Mouse (Mus musculus) hindbrain, embryonic 13.5 days (tissue): ENCODE data around the gene Alk. TPM values are rescaled to one million over a fixed set of nuclear protein-coding genes. Genes with fewer than 3 reads are reported as not detected.

ENCODE experiments used
- ATAC-seq: fragments of 200-750 bp; cut with Nextera tagmentation; 2 replicates; pipeline ENCODE4 v1.8.0; 2017; ENCODE audit warnings: moderate TSS enrichment; ENCODE audit not compliant: low FRiP score
- H3K27ac ChIP-seq: fragments of 300-500 bp; sonication (generic); 2 replicates; pipeline ENCODE4 v1.5.1; 2015; ENCODE audit warnings: inconsistent platforms, mild to moderate bottlenecking, moderate library complexity
- H3K27me3 ChIP-seq: fragments of 300-500 bp; sonication (generic); 2 replicates; pipeline ENCODE4 v1.6.1; 2015; ENCODE audit warnings: mild to moderate bottlenecking, inconsistent platforms
- H3K36me3 ChIP-seq: fragments of 300-500 bp; sonication (generic); 2 replicates; pipeline ENCODE4 v1.6.1; 2015; ENCODE audit warnings: mild to moderate bottlenecking, inconsistent platforms
- H3K4me1 ChIP-seq: fragments of 300-500 bp; sonication (generic); replicated peaks from 2 replicates; pipeline ENCODE4 v1.6.1; 2015; ENCODE audit warnings: inconsistent platforms
- H3K4me2 ChIP-seq: fragments of 300-500 bp; sonication (generic); 2 replicates; pipeline ENCODE4 v1.6.1; 2015; ENCODE audit warnings: inconsistent platforms, mild to moderate bottlenecking, moderate library complexity
- H3K4me3 ChIP-seq: fragments of 300-500 bp; sonication (generic); 2 replicates; pipeline ENCODE4 v1.5.1; 2015; ENCODE audit warnings: mild to moderate bottlenecking, inconsistent platforms
- H3K9ac ChIP-seq: fragments of 300-500 bp; sonication (generic); 2 replicates; pipeline ENCODE4 v1.6.1; 2015; ENCODE audit warnings: mild to moderate bottlenecking, inconsistent platforms
- H3K9me3 ChIP-seq: fragments of 300-500 bp; sonication (generic); 2 replicates; pipeline ENCODE4 v1.6.1; 2016; ENCODE audit warnings: inconsistent platforms
- WGBS: fragments of 180-500 bp; shearing (Covaris S2); methylation state at CpG from one replicate; pipeline ENCODE4 v1.1.7; 2015; 5-methylcytosine and 5-hydroxymethylcytosine counted together
- polyA plus RNA-seq: library from polyadenylated mRNA; unstranded; fragments of >200 nt; fragmentation: Nextera tagmentation; extraction: Ambion mirVana; gene quantifications from 2 replicates; pipeline ENCODE4 v1.2.1, GENCODE M21; 2015

Alk gene
- polyA plus RNA-seq, 1 experiment from 2014 or later: 3.4 TPM

DNA sequence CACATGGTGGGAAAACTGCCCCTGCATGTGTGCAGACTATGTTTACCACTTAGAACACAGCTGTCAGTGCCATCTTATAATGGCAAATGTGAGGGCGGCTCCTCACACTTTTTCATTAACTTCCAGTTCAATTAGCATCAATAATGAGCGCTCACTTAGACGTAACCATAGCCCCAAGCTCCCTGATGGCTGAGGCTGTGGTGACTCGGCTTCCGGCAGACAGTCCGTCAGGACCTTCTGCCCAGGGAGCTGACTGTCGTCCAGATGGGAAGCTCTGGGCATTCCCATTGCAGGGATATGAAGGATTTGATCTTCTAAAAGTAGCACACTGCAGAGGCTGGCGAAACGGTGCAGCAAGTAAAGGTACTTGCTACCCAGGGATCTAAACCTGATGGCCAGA is 25.1 kb downstream of the Alk start:
- Histone ChIP-seq H3K36me3 (no peaks in the 10 kb centered on the region), H3K9me3 (no peaks in the 10 kb centered on the region), H3K4me3 (no peak overlapping the region), H3K4me2 (no peak overlapping the region), H3K4me1 (no peaks in the 10 kb centered on the region), H3K9ac (no peak overlapping the region), H3K27ac (no peak overlapping the region), H3K27me3 (no peaks in the 10 kb centered on the region)
- 63% methylated on average over 9 of the region's 9 CpGs for WGBS
- ATAC-seq: no peak

DNA sequence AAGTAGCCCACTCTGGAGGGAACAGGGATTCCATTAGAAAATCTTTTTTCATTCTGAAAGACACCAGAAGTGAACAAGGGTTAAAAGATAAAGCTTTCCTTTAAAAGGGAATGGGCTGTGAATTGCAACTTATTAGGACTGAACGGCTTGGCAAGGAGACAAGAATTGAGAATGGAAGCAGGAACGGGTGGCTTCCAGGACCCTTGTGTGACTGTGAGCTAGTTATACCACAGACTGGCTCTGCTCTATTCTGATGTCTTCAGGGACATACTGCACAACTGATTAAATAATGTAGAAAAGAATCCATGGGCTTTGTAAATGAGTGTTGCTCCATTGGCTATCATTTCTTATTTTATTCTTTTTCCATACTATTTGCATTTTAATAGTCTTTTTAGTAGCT is 33.0 kb downstream of the Alk start:
- no peak for ATAC-seq

DNA sequence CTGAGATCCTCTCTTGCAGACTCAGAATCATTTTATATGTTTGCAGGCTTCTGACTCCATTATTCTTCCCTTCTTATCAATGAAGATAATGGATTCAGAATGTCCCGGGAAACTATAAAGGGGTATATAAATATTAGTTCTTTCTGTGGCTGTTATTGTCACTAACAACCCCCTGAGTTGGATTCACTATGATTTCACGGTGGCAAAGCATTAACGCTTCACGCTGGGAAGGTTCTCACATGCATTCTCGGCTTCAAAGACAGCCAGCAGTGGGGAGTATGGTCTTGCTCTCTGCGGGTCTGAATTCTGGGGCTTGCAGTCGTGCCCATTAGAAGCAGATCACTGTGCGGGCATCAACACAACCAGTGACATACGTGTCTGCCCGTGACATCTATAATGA is 34.9 kb downstream of the Alk start:
- ATAC-seq: no peak
- 47% methylated on average over 10 of the region's 10 CpGs for WGBS
- Histone ChIP-seq H3K27me3 (no peaks in the 10 kb centered on the region), H3K9me3 (no peaks in the 10 kb centered on the region), H3K27ac (no peak overlapping the region), H3K4me3 (no peak overlapping the region), H3K9ac (no peak overlapping the region), H3K4me2 (peak overlapping the region; percentile 17; the same call in 1 of the 2 replicates), H3K36me3 (no peaks in the 10 kb centered on the region), H3K4me1 (0 out of 2 replicates have a peak, but pooled peaks cover 6% of the 10 kb centered on the region)

More for the DNA sequence above, 33.0 kb downstream of the Alk start:
- no peak overlapping the region for H3K27ac ChIP-seq
- no peak overlapping the region for H3K9ac ChIP-seq
- WGBS: 64% methylated on average over 2 of the region's 2 CpGs
- no peaks in the 10 kb centered on the region for H3K27me3 ChIP-seq
- no peak overlapping the region for H3K4me3 ChIP-seq
- H3K36me3 ChIP-seq: no peaks in the 10 kb centered on the region
- no peaks in the 10 kb centered on the region for H3K9me3 ChIP-seq
- 0 out of 2 replicates have a peak, but pooled peaks cover 6% of the 10 kb centered on the region for H3K4me1 ChIP-seq
- no peak overlapping the region for H3K4me2 ChIP-seq

DNA sequence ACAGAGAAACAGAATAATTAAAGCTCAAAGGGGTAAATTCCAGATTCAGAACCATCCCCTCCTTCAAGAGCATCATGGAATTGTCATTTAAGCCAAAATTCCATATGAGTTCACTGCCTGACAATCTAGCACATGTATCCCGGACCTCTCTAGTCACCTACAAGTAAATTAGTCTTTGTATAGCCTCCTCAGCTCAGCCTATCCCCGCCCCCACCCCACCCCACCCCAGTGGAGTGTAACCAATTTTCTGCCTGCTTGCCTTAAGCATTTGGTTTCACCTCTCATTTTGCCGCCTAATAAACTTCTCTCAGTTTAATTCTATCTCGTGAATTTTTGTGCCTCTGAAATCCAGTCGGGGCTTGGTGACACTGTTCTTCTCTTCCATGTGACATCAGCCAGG is 41.0 kb downstream of the Alk start:
- no peak for ATAC-seq
- Histone ChIP-seq H3K36me3 (no peaks in the 10 kb centered on the region), H3K27me3 (0 out of 2 replicates have a peak, but pooled peaks cover 3% of the 10 kb centered on the region), H3K9me3 (no peaks in the 10 kb centered on the region), H3K4me3 (no peak overlapping the region), H3K9ac (no peak overlapping the region), H3K4me2 (no peak overlapping the region), H3K27ac (no peak overlapping the region), H3K4me1 (0 out of 2 replicates have a peak, but pooled peaks cover 5% of the 10 kb centered on the region)
- WGBS: 75% methylated on average over 5 of the region's 5 CpGs

DNA sequence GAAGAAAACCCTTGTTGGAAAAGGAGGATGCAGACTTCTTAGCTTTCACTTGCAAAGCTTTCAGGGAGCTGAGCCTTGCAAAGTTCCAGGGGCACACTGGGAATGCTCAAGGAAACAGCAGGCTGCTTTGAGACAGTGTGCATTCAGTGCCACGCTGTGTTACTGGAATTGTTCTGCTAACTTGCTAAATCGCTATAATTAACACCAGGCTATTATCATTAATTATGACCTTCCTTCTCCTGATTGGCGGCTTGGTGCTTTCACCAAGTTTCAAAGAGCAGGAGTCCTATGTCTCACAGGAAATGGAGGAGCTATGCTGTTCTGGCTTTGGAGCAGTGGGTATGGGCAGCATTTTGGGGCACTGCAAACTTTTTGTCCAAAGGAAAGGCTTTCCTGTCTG is 43.0 kb downstream of the Alk start:
- Histone ChIP-seq H3K36me3 (no peaks in the 10 kb centered on the region), H3K9me3 (no peaks in the 10 kb centered on the region), H3K4me2 (no peak overlapping the region), H3K4me1 (peaks cover 12% of the 10 kb centered on the region; the same call in 1 of the 2 replicates), H3K27ac (no peak overlapping the region), H3K4me3 (no peak overlapping the region), H3K9ac (no peak overlapping the region), H3K27me3 (0 out of 2 replicates have a peak, but pooled peaks cover 3% of the 10 kb centered on the region)
- WGBS: 40% methylated on average over 3 of the region's 3 CpGs
- no peak for ATAC-seq

DNA sequence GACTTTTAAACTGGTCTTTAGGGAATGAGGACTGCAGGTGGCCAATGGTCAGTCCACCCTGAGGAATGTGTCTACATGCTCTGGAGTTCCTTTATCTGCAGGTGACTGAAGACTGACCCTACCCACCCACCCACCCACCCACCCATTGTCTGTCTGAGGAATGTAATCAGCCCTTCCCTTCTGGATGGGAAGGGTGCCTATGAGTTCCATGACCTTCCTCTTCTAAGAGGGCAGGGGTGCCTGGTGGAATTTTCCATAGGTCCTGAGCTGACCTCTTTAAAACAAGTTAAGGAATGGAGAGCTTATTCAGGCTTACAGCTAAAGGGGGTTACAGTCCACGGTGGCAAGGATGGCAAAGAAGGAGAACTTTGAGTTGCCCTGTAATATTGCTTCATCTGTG is 43.7 kb downstream of the Alk start:
- H3K4me1 ChIP-seq: peaks cover 14% of the 10 kb centered on the region; the same call in 1 of the 2 replicates
- H3K4me3 ChIP-seq: no peak overlapping the region
- H3K36me3 ChIP-seq: no peaks in the 10 kb centered on the region
- H3K4me2 ChIP-seq: no peak overlapping the region
- H3K27ac ChIP-seq: no peak overlapping the region
- ATAC-seq: no peak
- no peak overlapping the region for H3K9ac ChIP-seq
- no peaks in the 10 kb centered on the region for H3K9me3 ChIP-seq
- 95% methylated on average over 1 of the region's 1 CpGs for WGBS
- H3K27me3 ChIP-seq: 0 out of 2 replicates have a peak, but pooled peaks cover 3% of the 10 kb centered on the region

DNA sequence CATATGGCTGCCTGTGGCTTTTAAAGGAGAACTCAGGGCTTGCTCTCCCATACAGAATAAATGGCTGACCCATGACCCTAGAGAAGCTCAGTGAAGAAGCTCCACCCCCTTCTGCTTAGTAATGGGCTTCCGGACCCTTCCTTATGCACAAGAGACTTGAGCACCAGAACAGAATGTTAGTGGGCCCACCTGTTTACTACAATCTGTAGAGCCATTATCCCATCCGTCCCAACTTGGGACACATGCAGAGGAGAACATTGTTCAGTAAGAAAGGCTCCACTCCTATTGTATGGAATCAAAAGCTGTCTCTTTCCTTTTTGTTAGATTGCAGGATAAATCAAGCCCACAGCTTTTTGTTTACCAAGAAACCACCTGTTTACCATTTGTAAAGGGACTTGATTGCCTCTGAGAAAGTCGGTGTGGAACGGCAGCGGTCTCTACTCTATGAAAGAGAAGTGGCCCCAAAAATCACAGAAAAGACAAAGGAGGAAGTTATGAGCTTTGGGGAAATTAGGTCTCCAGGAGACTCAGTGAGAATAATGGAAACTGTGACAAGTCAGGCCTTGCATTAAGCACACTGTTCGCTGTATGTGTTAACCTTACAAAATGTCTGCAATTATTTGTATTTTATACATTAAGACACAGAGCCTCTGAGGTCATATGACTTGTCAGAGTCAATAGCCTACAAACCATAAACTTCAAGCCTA is 47.2 kb downstream of the Alk start:
- Histone ChIP-seq H3K4me2 (no peak overlapping the region), H3K9me3 (no peaks in the 10 kb centered on the region), H3K9ac (no peak overlapping the region), H3K27me3 (peaks cover 6% of the 10 kb centered on the region; the same call in 1 of the 2 replicates), H3K27ac (no peak overlapping the region), H3K4me1 (peaks cover 14% of the 10 kb centered on the region; the same call in 1 of the 2 replicates), H3K36me3 (no peaks in the 10 kb centered on the region), H3K4me3 (no peak overlapping the region)
- no peak for ATAC-seq
- 36% methylated on average over 6 of the region's 6 CpGs for WGBS

DNA sequence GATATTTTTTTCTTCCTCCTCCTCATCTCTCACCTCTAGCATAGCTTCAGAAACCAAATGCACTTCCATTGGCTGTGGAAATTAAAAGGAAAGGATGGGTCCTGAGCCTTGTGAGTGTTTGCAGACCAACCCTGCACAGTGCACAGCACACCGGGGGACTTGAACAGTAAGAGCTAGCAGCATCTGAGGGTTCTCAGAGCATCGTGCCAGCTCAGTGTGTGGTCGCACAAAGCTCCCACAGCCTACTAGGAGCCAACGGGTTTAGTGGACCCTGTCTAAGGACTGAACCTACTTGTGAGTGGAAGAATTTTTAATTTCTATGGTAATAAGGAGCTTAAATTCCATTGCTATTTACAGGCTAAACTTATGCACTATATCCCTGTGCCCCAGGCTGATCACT is 58.2 kb downstream of the Alk start:
- Histone ChIP-seq H3K4me1 (no peaks in the 10 kb centered on the region), H3K4me2 (no peak overlapping the region), H3K4me3 (no peak overlapping the region), H3K9ac (no peak overlapping the region), H3K36me3 (no peaks in the 10 kb centered on the region), H3K9me3 (no peaks in the 10 kb centered on the region), H3K27ac (no peak overlapping the region), H3K27me3 (no peaks in the 10 kb centered on the region)
- ATAC-seq: no peak
- WGBS: 82% methylated on average over 4 of the region's 4 CpGs

DNA sequence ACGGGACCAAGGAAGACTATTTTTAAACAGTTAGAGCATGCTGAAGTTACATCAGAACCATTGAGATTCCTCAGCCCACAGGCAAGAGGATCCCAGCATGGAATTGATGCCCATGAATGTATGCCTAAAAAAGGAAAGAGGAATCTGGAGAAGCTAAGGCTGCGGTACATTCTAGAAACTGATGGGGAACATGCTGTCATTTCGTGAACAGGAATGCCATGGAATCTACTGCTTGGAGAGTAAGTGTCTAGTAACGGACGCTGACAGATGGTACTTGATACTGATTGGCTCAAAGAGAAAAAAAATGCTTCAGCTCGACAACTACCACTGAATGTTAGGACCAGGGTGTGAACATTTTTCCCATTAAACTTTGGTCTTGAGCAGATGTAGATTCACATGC is 69.1 kb downstream of the Alk start:
- Histone ChIP-seq H3K4me2 (no peak overlapping the region), H3K27me3 (no peaks in the 10 kb centered on the region), H3K4me1 (no peaks in the 10 kb centered on the region), H3K9ac (no peak overlapping the region), H3K9me3 (no peaks in the 10 kb centered on the region), H3K36me3 (no peaks in the 10 kb centered on the region), H3K4me3 (no peak overlapping the region), H3K27ac (no peak overlapping the region)
- WGBS: 92% methylated on average over 6 of the region's 6 CpGs
- ATAC-seq: no peak

DNA sequence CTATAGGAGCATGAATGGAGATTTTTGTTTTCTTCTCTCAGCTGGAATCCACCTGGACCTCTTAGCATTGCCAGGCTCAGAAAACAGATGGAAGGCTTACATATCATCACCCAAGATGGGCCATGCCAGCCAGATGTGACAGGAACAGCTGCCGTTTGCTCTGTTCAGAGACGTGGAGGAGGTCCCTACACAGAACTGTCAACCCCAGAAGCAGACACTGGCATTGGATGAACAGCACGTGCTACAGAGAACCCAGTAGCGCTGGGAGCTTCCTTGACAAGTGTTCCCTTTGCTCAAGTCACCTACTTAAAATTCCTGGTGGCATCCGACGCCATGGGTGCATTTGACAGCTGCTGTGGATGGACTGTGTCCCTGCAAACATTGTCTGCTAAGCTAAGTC is 72.2 kb downstream of the Alk start:
- H3K4me3 ChIP-seq: no peak overlapping the region
- H3K4me2 ChIP-seq: no peak overlapping the region
- H3K4me1 ChIP-seq: no peaks in the 10 kb centered on the region
- H3K27ac ChIP-seq: no peak overlapping the region
- H3K9me3 ChIP-seq: no peaks in the 10 kb centered on the region
- no peak for ATAC-seq
- no peaks in the 10 kb centered on the region for H3K36me3 ChIP-seq
- 82% methylated on average over 6 of the region's 6 CpGs for WGBS
- H3K27me3 ChIP-seq: no peaks in the 10 kb centered on the region
- H3K9ac ChIP-seq: no peak overlapping the region

DNA sequence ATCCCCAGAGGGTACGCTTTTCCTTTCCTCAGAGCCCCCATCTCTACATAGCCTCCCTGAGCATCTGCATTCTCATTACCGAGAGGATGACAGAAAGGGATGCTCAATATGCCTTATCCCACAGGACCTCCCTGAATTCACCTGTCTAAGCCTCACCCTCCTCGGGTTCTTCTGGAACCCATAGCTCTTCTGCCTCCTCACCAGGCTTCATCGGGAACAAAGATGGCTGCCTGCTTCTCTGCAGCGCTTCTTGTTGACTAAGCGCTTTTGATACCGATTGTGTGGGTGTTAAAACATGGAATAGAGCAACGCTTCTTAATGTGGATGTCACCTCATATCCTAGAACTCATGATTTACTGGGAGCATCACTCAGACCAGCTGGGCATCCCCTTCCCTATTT is 75.9 kb downstream of the Alk start:
- no peaks in the 10 kb centered on the region for H3K4me1 ChIP-seq
- 95% methylated on average over 8 of the region's 8 CpGs for WGBS
- no peak for ATAC-seq

DNA sequence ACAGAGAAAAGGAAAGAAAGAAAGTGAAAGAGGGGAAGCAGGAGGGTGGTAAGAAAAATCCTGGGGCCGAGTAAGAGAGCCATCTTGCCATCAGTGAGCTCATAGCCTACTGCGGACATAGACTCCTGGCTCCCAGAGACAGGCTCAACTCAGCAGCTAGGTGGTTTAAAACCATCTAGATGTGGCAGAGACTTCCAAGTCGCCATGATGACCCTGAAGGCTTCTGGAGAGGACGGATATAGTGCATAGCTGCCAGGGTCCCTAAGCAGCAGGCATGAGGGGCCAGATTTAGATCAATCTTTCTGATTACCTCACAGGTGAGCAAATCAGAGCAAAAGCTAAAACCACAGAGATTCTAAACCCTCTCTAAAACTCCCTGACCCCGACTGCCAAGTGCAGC is 76.9 kb downstream of the Alk start:
- no peak for ATAC-seq
- no peak overlapping the region for H3K4me2 ChIP-seq
- H3K9ac ChIP-seq: no peak overlapping the region
- no peak overlapping the region for H3K4me3 ChIP-seq
- no peaks in the 10 kb centered on the region for H3K9me3 ChIP-seq
- 88% methylated on average over 5 of the region's 5 CpGs for WGBS
- no peak overlapping the region for H3K27ac ChIP-seq
- H3K4me1 ChIP-seq: no peaks in the 10 kb centered on the region
- H3K27me3 ChIP-seq: no peaks in the 10 kb centered on the region
- no peaks in the 10 kb centered on the region for H3K36me3 ChIP-seq

More for the DNA sequence above, 75.9 kb downstream of the Alk start:
- H3K27me3 ChIP-seq: no peaks in the 10 kb centered on the region
- no peaks in the 10 kb centered on the region for H3K9me3 ChIP-seq
- H3K36me3 ChIP-seq: no peaks in the 10 kb centered on the region
- no peak overlapping the region for H3K27ac ChIP-seq
- H3K4me3 ChIP-seq: no peak overlapping the region
- no peak overlapping the region for H3K9ac ChIP-seq
- no peak overlapping the region for H3K4me2 ChIP-seq

DNA sequence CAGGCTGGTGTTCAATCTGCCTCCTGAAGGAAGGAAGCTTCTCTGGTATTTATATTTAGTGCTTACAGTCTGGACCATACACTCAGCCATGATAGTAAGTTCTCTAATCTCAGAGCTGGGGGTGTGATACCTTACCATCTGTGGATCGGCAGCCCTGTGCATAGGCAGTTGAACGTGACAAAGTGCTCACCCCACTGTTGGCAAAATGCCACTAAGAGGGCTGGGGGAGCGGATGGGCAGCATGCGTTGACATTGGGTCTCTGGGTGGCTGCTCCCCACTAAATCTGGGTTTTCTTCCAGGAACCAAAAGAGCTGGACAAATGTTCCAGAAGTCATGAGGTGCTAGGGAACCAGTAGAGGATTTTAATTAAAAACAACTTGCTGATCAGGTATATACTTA is 78.1 kb downstream of the Alk start:
- no peaks in the 10 kb centered on the region for H3K36me3 ChIP-seq
- WGBS: 85% methylated on average over 4 of the region's 4 CpGs
- H3K4me2 ChIP-seq: no peak overlapping the region
- H3K4me3 ChIP-seq: no peak overlapping the region
- H3K9ac ChIP-seq: no peak overlapping the region
- H3K27ac ChIP-seq: no peak overlapping the region
- no peaks in the 10 kb centered on the region for H3K4me1 ChIP-seq
- H3K9me3 ChIP-seq: no peaks in the 10 kb centered on the region
- no peaks in the 10 kb centered on the region for H3K27me3 ChIP-seq
- no peak for ATAC-seq
